Mouse (Mus musculus) neural tube, embryonic 11.5 days (tissue): Measurements from ENCODE around the gene Schip1. TPM values are rescaled to one million over a fixed set of nuclear protein-coding genes. Genes with fewer than 3 reads are reported as not detected.

Experiments used
- ATAC-seq: fragments of 200-750 bp; cut with Nextera tagmentation; 2 replicates; pipeline ENCODE4 v1.8.0; 2017; ENCODE audit warnings: moderate number of reproducible peaks, mild to moderate bottlenecking, moderate TSS enrichment, moderate library complexity; ENCODE audit not compliant: insufficient read depth, low FRiP score, low TSS enrichment
- DNase-seq: peaks from one replicate; pipeline ENCODE4 v3.0.0-alpha.2; 2015; ENCODE audit warnings: low spot score
- H3K27ac ChIP-seq: fragments of 300-500 bp; sonication (generic); 2 replicates; pipeline ENCODE4 v1.5.1; 2014; ENCODE audit warnings: low read depth, mild to moderate bottlenecking, low read length
- H3K27me3 ChIP-seq: fragments of 300-500 bp; sonication (generic); 2 replicates; pipeline ENCODE4 v1.6.1; 2014; ENCODE audit warnings: mild to moderate bottlenecking, low read length, mixed read lengths; ENCODE audit not compliant: control insufficient read depth, insufficient read depth
- H3K36me3 ChIP-seq: fragments of 300-500 bp; sonication (generic); 2 replicates; pipeline ENCODE4 v1.6.1; 2014; ENCODE audit warnings: mild to moderate bottlenecking, low read length, moderate library complexity, mixed read lengths; ENCODE audit not compliant: control insufficient read depth, insufficient read depth
- H3K4me1 ChIP-seq: fragments of 300-500 bp; sonication (generic); 2 replicates; pipeline ENCODE4 v1.6.1; 2014; ENCODE audit warnings: low read length, mixed read lengths; ENCODE audit not compliant: control insufficient read depth, insufficient read depth
- H3K4me2 ChIP-seq: fragments of 300-500 bp; sonication (generic); 2 replicates; pipeline ENCODE4 v1.6.1; 2014; ENCODE audit warnings: low read depth, mild to moderate bottlenecking, moderate library complexity
- H3K4me3 ChIP-seq: fragments of 300-500 bp; sonication (generic); 2 replicates; pipeline ENCODE4 v1.5.1; 2014; ENCODE audit warnings: low read depth, low read length
- H3K9ac ChIP-seq: fragments of 300-500 bp; sonication (generic); 2 replicates; pipeline ENCODE4 v1.6.1; 2014; ENCODE audit warnings: mild to moderate bottlenecking, low read length
- H3K9me3 ChIP-seq: fragments of 300-500 bp; sonication (generic); 2 replicates; pipeline ENCODE4 v1.6.1; 2016; ENCODE audit warnings: low read length; ENCODE audit not compliant: control insufficient read depth
- WGBS: fragments of 180-500 bp; shearing (Covaris S2); extraction: QIAGEN DNeasy Blood & Tissue Kit; methylation state at CpG from one replicate; pipeline ENCODE4 v1.1.7; 2014; 5-methylcytosine and 5-hydroxymethylcytosine counted together
- polyA plus RNA-seq: library from polyadenylated mRNA; unstranded; fragments of >200 nt; fragmentation: Nextera tagmentation; extraction: Ambion mirVana; gene quantifications from 2 replicates; pipeline ENCODE4 v1.2.1, GENCODE M21; 2014

Gene Schip1
- polyA plus RNA-seq, 1 experiment from 2014 or later = 87.2 TPM

DNA sequence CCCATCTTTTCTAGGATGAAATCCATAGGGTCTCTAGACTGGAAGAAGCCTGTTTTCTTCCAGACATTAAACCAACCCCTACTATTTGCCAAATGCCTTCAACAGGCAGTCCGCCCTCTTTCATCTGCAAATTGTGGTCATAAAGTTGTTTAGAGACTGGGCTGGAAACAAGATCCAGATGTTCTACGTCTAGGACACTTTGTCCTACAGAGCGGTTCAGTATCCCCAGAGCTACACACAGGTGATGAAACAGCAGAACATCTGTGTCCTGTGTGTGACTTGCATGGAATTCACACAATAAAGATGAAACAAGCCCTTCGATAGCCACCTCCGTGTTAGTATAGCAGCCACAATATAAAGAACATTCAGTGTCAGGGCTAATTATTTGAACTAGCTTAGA, 423.7 kb downstream of the Schip1 start:
- H3K4me3 ChIP-seq = no peak overlapping the region
- no peaks in the 10 kb centered on the region for H3K36me3 ChIP-seq
- H3K9me3 ChIP-seq = no peaks in the 10 kb centered on the region
- WGBS = 32% methylated on average over 5 of the region's 5 CpGs
- no peak for ATAC-seq
- no peak for DNase-seq
- no peak overlapping the region for H3K9ac ChIP-seq
- H3K27me3 ChIP-seq = no peaks in the 10 kb centered on the region
- H3K27ac ChIP-seq = no peak overlapping the region
- no peak overlapping the region for H3K4me2 ChIP-seq
- no peaks in the 10 kb centered on the region; the same call in 1 of the 2 replicates for H3K4me1 ChIP-seq

DNA sequence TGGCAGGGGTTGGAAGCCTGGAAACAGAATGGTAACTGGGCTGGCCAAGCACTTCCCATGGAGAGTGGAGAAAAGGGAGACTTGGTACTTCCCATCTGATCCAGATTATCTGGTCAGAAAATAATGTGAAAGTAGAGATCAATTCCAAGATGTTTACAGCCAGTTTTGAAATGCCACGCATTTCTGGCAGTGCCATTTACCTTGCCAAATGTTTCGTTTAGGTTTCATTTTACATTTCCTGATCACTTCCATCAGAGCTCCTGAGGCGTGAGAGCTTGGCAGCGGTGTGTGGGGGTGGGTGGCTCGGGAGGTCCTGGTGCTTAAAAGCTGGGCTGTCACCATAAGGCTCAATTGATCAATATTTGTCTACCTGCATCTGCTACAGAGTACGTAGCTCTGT, 426.9 kb downstream of the Schip1 start:
- DNase-seq (no peak), ATAC-seq (no peak)
- Histone ChIP-seq H3K27me3 (no peaks in the 10 kb centered on the region), H3K4me2 (no peak overlapping the region), H3K4me1 (no peaks in the 10 kb centered on the region; the same call in 1 of the 2 replicates), H3K27ac (no peak overlapping the region), H3K9me3 (no peaks in the 10 kb centered on the region), H3K9ac (no peak overlapping the region), H3K4me3 (no peak overlapping the region), H3K36me3 (no peaks in the 10 kb centered on the region)
- 69% methylated on average over 6 of the region's 6 CpGs for WGBS

DNA sequence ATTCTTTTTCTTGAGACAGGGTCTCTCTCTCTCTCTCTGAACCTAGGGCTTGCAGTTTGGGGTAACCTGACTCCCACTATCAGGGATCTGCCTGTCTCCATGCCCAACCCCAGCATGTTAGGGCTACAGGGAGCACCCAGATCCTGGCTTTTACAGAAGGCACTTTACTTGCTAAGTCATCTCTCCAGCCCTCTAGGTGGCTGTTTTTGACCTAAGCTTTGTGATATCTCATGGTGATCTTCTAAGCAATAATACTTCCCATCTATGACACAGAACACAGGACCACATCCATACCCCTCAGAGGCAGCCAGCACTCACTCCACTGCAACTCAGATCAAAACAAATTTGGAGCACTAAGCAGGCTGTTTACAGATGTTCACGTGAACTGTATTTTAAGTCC, 427.5 kb downstream of the Schip1 start:
- no peaks in the 10 kb centered on the region for H3K9me3 ChIP-seq
- no peak overlapping the region for H3K27ac ChIP-seq
- no peaks in the 10 kb centered on the region for H3K27me3 ChIP-seq
- H3K4me1 ChIP-seq = no peaks in the 10 kb centered on the region; the same call in 1 of the 2 replicates
- no peak overlapping the region for H3K4me3 ChIP-seq
- H3K9ac ChIP-seq = no peak overlapping the region
- ATAC-seq (no peak), DNase-seq (no peak)
- 69% methylated on average over 1 of the region's 1 CpGs for WGBS
- H3K36me3 ChIP-seq = no peaks in the 10 kb centered on the region
- no peak overlapping the region for H3K4me2 ChIP-seq

DNA sequence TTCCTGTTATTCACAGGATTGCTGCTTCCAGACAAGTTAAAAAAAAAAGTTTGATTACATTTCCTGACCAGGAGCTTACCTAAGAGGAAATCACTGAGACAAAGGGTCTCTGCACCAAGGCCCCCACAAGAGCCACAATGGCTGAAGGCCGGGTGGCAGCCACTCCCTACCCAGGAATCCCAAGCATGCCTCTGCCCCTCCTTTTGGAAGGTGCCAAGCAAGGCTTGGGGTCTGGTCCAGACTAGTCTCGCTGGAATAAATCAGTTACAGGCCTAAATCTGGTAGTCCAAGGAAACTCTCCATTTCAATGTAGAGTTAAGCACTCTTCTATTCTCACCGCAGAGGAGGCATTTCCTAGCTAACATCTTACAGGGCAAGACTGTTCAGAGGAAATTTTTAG, 427.9 kb downstream of the Schip1 start:
- H3K9ac ChIP-seq = no peak overlapping the region
- no peak for DNase-seq
- H3K4me3 ChIP-seq = no peak overlapping the region
- no peaks in the 10 kb centered on the region; the same call in 1 of the 2 replicates for H3K4me1 ChIP-seq
- H3K27me3 ChIP-seq = no peaks in the 10 kb centered on the region
- no peaks in the 10 kb centered on the region for H3K36me3 ChIP-seq
- no peaks in the 10 kb centered on the region for H3K9me3 ChIP-seq
- H3K27ac ChIP-seq = no peak overlapping the region
- peak overlapping the region; percentile 90; the same call in 1 of the 2 replicates for H3K4me2 ChIP-seq
- ATAC-seq = no peak
- 26% methylated on average over 3 of the region's 3 CpGs for whole genome bisulfite sequencing

DNA sequence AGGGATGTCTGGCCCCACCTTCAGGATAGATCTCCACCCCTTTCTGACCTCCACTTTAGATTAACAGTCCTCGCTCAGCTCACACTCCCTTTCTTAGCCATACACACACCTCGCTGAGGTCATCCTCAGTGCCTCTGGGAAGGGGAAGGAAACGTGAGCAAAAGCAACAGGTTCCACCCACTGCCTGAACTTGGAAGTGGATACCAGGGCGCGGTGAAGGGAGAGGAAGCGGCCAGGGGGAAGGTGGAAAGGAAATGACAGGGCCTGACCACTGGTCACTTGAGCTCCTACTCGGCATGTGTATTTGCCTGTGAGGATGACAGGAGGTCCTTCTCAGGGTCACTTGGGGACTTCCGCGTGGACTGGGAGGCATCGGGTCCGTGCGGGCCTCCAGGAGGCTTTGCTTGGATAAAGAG, 428.6 kb downstream of the Schip1 start:
- Histone ChIP-seq H3K9me3 (no peaks in the 10 kb centered on the region), H3K36me3 (no peaks in the 10 kb centered on the region), H3K4me1 (no peaks in the 10 kb centered on the region; the same call in 1 of the 2 replicates), H3K9ac (peak overlapping the region; percentile 81), H3K27me3 (no peaks in the 10 kb centered on the region), H3K27ac (peak overlapping the region; percentile 75), H3K4me3 (peak overlapping the region; percentile 70), H3K4me2 (peak overlapping the region; percentile 90)
- DNase-seq (no peak), ATAC-seq (no peak; the same call in 1 of the 2 replicates)
- 0% methylated on average over 12 of the region's 12 CpGs for WGBS

DNA sequence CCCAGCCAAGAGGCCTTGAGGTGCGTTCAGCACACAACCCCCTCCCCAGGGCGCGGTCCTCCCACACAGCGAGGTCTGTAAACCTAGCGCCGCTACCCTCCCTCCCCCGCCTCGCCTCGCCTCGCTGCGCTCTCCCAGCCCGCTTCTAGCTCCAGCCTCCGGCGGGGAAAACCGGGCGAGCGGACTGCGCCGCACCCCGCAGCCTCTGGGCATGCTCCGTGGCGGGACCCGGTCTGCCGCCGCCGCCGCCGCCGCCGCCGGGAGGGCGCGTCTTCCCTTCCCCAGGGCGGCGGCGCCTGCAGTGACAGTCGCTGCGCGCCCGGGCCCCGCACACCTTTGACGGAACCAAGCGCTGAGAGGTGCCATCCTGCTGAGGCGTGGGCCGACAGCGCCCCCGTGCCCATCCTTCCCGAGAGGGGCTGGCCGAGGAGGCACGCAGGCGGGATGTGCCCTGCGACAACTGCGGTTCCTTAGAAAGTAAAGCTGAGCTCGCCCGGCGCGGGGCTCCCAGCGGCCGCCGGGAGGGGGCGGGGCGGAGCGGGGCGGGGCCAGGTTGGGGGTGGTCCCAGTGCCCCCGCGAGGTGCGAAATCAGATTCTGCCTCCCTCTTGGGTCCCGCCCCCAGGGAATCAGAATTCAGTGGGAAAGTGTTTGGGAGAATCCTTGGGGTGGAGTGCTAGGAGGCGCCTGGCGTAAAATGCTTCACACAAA, 429.1 kb downstream of the Schip1 start:
- Histone ChIP-seq H3K27me3 (no peaks in the 10 kb centered on the region), H3K27ac (peak overlapping the region; percentile 75), H3K9me3 (no peaks in the 10 kb centered on the region), H3K4me3 (peak overlapping the region; percentile 70), H3K4me2 (peak overlapping the region; percentile 90), H3K36me3 (no peaks in the 10 kb centered on the region), H3K4me1 (no peaks in the 10 kb centered on the region; the same call in 1 of the 2 replicates), H3K9ac (peak overlapping the region; percentile 81)
- ATAC-seq (peak; percentile 87), DNase-seq (peak; percentile 89)
- WGBS = 0% methylated on average over 47 of the region's 70 CpGs

DNA sequence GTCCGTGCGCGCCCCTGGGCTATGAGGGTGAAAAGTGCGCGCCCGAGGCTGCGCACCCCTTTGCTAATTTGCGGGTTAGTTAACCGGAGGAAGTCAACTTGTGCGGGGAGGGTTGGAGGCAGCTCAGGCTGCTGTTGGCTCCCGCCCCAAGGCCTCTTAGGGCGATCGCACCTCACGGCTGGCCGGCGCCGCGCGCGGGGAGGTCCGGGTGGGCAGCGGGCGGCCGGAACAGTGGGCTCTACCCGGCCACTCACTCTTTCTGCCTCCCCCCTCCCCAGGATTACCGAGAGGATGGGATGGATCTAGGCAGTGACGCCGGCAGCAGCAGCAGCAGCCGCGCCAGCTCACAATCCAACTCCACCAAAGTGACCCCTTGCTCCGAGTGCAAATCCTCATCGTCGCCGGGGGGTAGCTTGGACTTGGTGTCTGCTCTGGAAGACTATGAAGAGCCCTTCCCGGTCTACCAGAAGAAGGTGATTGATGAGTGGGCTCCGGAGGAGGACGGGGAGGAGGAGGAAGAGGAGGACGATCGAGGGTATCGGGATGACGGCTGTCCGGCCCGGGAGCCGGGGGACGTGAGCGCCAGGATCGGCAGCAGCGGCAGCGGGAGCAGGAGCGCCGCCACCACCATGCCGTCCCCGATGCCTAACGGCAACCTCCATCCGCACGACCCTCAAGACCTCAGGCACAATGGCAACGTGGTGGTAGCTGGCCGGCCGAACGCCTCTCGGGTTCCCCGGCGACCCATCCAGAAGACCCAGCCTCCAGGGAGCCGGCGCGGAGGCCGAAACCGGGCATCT, 429.9 kb downstream of the Schip1 start:
- H3K27ac ChIP-seq = peak overlapping the region; percentile 63
- no peaks in the 10 kb centered on the region; the same call in 1 of the 2 replicates for H3K4me1 ChIP-seq
- 0% methylated on average over 59 of the region's 68 CpGs for WGBS
- DNase-seq = peak; percentile 73
- H3K4me3 ChIP-seq = peak overlapping the region; percentile 70
- no peaks in the 10 kb centered on the region for H3K36me3 ChIP-seq
- peak; percentile 52 for ATAC-seq
- no peaks in the 10 kb centered on the region for H3K9me3 ChIP-seq
- no peaks in the 10 kb centered on the region for H3K27me3 ChIP-seq
- peak overlapping the region; percentile 90 for H3K4me2 ChIP-seq
- peak overlapping the region; percentile 81 for H3K9ac ChIP-seq

DNA sequence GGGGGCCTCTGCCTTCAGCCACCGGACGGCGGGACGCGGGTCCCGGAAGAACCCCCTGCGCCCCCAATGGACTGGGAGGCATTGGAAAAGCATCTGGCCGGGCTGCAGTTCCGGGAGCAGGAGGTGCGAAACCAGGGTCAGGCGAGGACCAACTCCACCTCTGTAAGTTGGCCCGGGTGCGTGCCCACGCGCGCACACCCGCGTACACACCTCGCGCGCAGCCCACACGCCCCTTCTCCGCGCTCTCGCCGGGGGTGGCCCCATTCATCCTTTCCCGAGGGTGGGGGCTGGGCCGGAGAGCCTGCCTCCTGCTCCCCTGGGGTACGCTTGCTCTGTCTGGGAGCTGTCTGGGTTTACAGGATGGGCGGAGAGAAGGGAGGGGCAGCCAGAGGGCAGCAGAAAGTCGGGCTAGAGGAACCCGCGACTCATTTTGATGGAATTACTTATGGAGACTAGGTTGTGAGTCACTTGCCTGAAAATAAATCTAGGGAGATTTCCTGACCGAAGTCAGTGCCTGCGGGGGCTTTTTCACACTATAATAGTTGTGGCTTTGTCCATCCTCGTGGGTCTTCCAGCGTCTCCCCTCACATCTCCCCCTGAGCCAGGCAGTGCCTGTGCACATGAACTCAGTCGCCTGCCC, 430.6 kb downstream of the Schip1 start:
- Histone ChIP-seq H3K4me3 (peak overlapping the region; percentile 70), H3K27me3 (no peaks in the 10 kb centered on the region), H3K4me1 (no peaks in the 10 kb centered on the region; the same call in 1 of the 2 replicates), H3K4me2 (peak overlapping the region; percentile 90), H3K9ac (peak overlapping the region; percentile 81), H3K27ac (peak overlapping the region; percentile 63), H3K9me3 (no peaks in the 10 kb centered on the region), H3K36me3 (no peaks in the 10 kb centered on the region)
- ATAC-seq = peak; percentile 52
- under 1% methylated on average over 36 of the region's 38 CpGs for WGBS
- DNase-seq = peak; percentile 74
